Comparison of ENCODE assay signal across 8 mouse cellular contexts in genomic region chr9:66592708-66593612, GRCm38 (mm10). TPM values are rescaled to one million over a fixed set of nuclear protein-coding genes. Genes with fewer than 3 reads are reported as not detected.
DNase-seq lines count a peak whose midpoint lies in the region; ATAC-seq and TF ChIP-seq lines count a peak whose summit lies in the region.

Gene Usp3 (minus strand): TSS chr9:66593142.

- peak within 1 kb of the TSS; percentile 83 to 97 for H3K4me3 ChIP-seq in MEL (ENCODE audit: control insufficient read depth in 1 of 2, insufficient read depth in 1 of 2, low read depth in 2 of 2, low read length in 2 of 2)
- peak within 1 kb of the TSS; percentile 73 for H3K4me3 ChIP-seq in cerebellum, adult 2 months (replicated peaks; ENCODE audit: insufficient read depth, low read depth, low read length)
- H3K4me3 ChIP-seq in lung, embryonic 16.5 days (ENCODE audit: low read length): peak within 1 kb of the TSS; percentile 71

- TF ChIP-seq POLR2A in MEL (IDR thresholded peaks at IDR 0.05; ENCODE audit: control insufficient read depth in 1 of 2, insufficient read depth in 1 of 2, low read depth in 1 of 2, low read length in 2 of 2, poor library complexity in 1 of 2): peak; percentile 48 to 70; a peak in 3 of 4 replicates
- no peak; the same call in 1 of the 2 replicates for TF ChIP-seq POLR2A in cerebellum, adult 2 months (IDR thresholded peaks at IDR 0.05; ENCODE audit: borderline replicate concordance, insufficient read depth, low read length)

- H3K4me2 ChIP-seq in lung, embryonic 16.5 days (ENCODE audit: low read depth, low read length): peak within 1 kb of the TSS; percentile 81

- under 1% methylated on average over 73 of the region's 73 CpGs for WGBS in cerebellum, adult 2 months
- under 1% methylated on average over 68 of the region's 73 CpGs for WGBS in lung, embryonic 16.5 days

- ATAC-seq in hematopoietic stem cell, adult 5-6 weeks (replicated peaks in 1 of 2; ENCODE audit: insufficient read depth in 1 of 2, low FRiP score in 2 of 2, low TSS enrichment in 1 of 2, low read depth in 1 of 2, poor library complexity in 2 of 2, severe bottlenecking in 2 of 2): peak; percentile 90 to 93
- peak; percentile 97 for ATAC-seq in lung, embryonic 16.5 days (ENCODE audit: low read depth)

- TF ChIP-seq RAD21 in MEL (IDR thresholded peaks at IDR 0.05; ENCODE audit: low read depth, low read length): no peak

- no peaks in the 10 kb centered on the region for H3K9me3 ChIP-seq in MEL (replicated peaks; ENCODE audit: insufficient read depth, low read length)
- H3K9me3 ChIP-seq in lung, embryonic 16.5 days (ENCODE audit: control insufficient read depth, low read length): no peaks in the 10 kb centered on the region

- peak within 1 kb of the TSS; percentile 97 for H3K9ac ChIP-seq in MEL (ENCODE audit: control insufficient read depth, low read depth, low read length, poor library complexity, severe bottlenecking)
- peak within 1 kb of the TSS; percentile 98 for H3K9ac ChIP-seq in lung, embryonic 16.5 days (ENCODE audit: low read length)

- H3K27ac ChIP-seq in MEL (ENCODE audit: control insufficient read depth, low read depth, low read length): peak within 1 kb of the TSS; percentile 66
- peak within 1 kb of the TSS; percentile 96 for H3K27ac ChIP-seq in cerebellum, adult 2 months (ENCODE audit: insufficient read depth, low read length)
- peak within 1 kb of the TSS; percentile 95 for H3K27ac ChIP-seq in lung, embryonic 16.5 days (ENCODE audit: low read length)

- peak; percentile 97 for DNase-seq in MEL (ENCODE audit: low read depth, low spot score)
- peak; percentile 95 to 98 for DNase-seq in cerebellum, adult 2 months
- DNase-seq in forelimb bud, embryonic 11.5 days (ENCODE audit: low read depth, low spot score): peak; percentile 96
- peak; percentile 87 for DNase-seq in layer of hippocampus, adult 9-10 months (ENCODE audit: low spot score)
- peak; percentile 95 for DNase-seq in ovary, postnatal 10 days (ENCODE audit: low spot score)
- peak; percentile 95 to 99 for DNase-seq in thymus, postnatal 10 days (ENCODE audit: low spot score in 2 of 2)

- TF ChIP-seq EP300 in MEL (IDR thresholded peaks at IDR 0.05; ENCODE audit: low read depth in 1 of 2, low read length in 2 of 2): no peak

- H3K36me3 ChIP-seq in MEL (ENCODE audit: control insufficient read depth in 1 of 2, insufficient read depth in 2 of 2, low read length in 2 of 2): peaks cover 0 to 19% of the 10 kb centered on the region in 2 experiments; a peak in 2 of 4 replicates
- H3K36me3 ChIP-seq in lung, embryonic 16.5 days (ENCODE audit: control insufficient read depth, insufficient read depth, low read length): no peaks in the 10 kb centered on the region

- H3K79me2 ChIP-seq in MEL (ENCODE audit: control insufficient read depth, insufficient read depth, low read length, poor library complexity): peaks cover 25% of the 10 kb centered on the region

- TF ChIP-seq CTCF in MEL (IDR thresholded peaks at IDR 0.05 in 2 of 3, conservative IDR thresholded peaks at IDR 0.05 in 1 of 3; ENCODE audit: control insufficient read depth in 1 of 3, insufficient read depth in 1 of 3, low read depth in 2 of 3, low read length in 3 of 3, poor library complexity in 1 of 3, severe bottlenecking in 1 of 3): peak in 1 of 3 experiments; percentile 16; a peak in 1 of 6 replicates
- TF ChIP-seq CTCF in cerebellum, adult 2 months (IDR thresholded peaks at IDR 0.05; ENCODE audit: borderline replicate concordance, insufficient read depth, low read depth, low read length): no peak

- H3K4me1 ChIP-seq in MEL (ENCODE audit: control insufficient read depth in 1 of 2, insufficient read depth in 2 of 2, low read length in 2 of 2): peaks cover 3 to 17% of the 10 kb centered on the region in 2 experiments; a peak in 3 of 4 replicates
- H3K4me1 ChIP-seq in cerebellum, adult 2 months (ENCODE audit: control insufficient read depth, insufficient read depth, low read length): peaks cover under 1% of the 10 kb centered on the region; the same call in 1 of the 2 replicates
- peaks cover 29% of the 10 kb centered on the region for H3K4me1 ChIP-seq in lung, embryonic 16.5 days (replicated peaks; ENCODE audit: control insufficient read depth, insufficient read depth, low read length)

- H3K27me3 ChIP-seq in MEL (ENCODE audit: control insufficient read depth in 1 of 2, insufficient read depth in 2 of 2, low read length in 2 of 2): no peaks in the 10 kb centered on the region; a peak in 1 of 4 replicates
- H3K27me3 ChIP-seq in cerebellum, adult 2 months (ENCODE audit: control insufficient read depth, insufficient read depth, low read length): no peaks in the 10 kb centered on the region
- H3K27me3 ChIP-seq in lung, embryonic 16.5 days (ENCODE audit: control insufficient read depth, insufficient read depth, low read depth, low read length): no peaks in the 10 kb centered on the region

TF ChIP-seq in MEL, 35 proteins besides CTCF, POLR2A, EP300 and RAD21:
- no peak for TF ChIP-seq MYC (IDR thresholded peaks at IDR 0.05; ENCODE audit: low read depth, low read length)
- TF ChIP-seq TBP (IDR thresholded peaks at IDR 0.05; ENCODE audit: low read depth, low read length): peak; percentile 72
- TF ChIP-seq ZC3H11A (IDR thresholded peaks at IDR 0.05; ENCODE audit: low read depth, low read length): no peak
- no peak for TF ChIP-seq MAFK (IDR thresholded peaks at IDR 0.05; ENCODE audit: borderline replicate concordance, low read depth, low read length)
- TF ChIP-seq MAX (IDR thresholded peaks at IDR 0.05; ENCODE audit: low read length): 0 out of 2 replicates have a peak, but pooled peaks have one; percentile 41
- TF ChIP-seq ZKSCAN1 (IDR thresholded peaks at IDR 0.05; ENCODE audit: low read depth, low read length): no peak
- no peak for TF ChIP-seq MYB (IDR thresholded peaks at IDR 0.05; ENCODE audit: low read depth, low read length)
- 0 out of 2 replicates have a peak, but pooled peaks have one; percentile 12 for TF ChIP-seq RCOR1 (IDR thresholded peaks at IDR 0.05; ENCODE audit: low read depth, low read length)
- TF ChIP-seq GABPA (IDR thresholded peaks at IDR 0.05; ENCODE audit: low read depth, low read length): no peak
- TF ChIP-seq ZMIZ1 (IDR thresholded peaks at IDR 0.05; ENCODE audit: low read depth, low read length): no peak; the same call in 1 of the 2 replicates
- TF ChIP-seq BHLHE40 (IDR thresholded peaks at IDR 0.05; ENCODE audit: borderline replicate concordance, low read depth, low read length): peak; percentile 75; the same call in 1 of the 2 replicates
- no peak for TF ChIP-seq USF1 (IDR thresholded peaks at IDR 0.05; ENCODE audit: low read depth, low read length)
- no peak for TF ChIP-seq GATA1 (IDR thresholded peaks at IDR 0.05; ENCODE audit: low read depth, low read length)
- no peak for TF ChIP-seq CHD2 (IDR thresholded peaks at IDR 0.05; ENCODE audit: low read length)
- TF ChIP-seq UBTF (IDR thresholded peaks at IDR 0.05; ENCODE audit: borderline replicate concordance, insufficient read depth, low read depth, low read length): peak; percentile 96
- peak; percentile 23; the same call in 1 of the 2 replicates for TF ChIP-seq SMC3 (IDR thresholded peaks at IDR 0.05; ENCODE audit: low read depth, low read length)
- peak; percentile 93 for TF ChIP-seq ELF1 (IDR thresholded peaks at IDR 0.05; ENCODE audit: low read depth, low read length)
- peak; percentile 83; the same call in 1 of the 2 replicates for TF ChIP-seq MXI1 (IDR thresholded peaks at IDR 0.05; ENCODE audit: low read depth, low read length)
- no peak for TF ChIP-seq TAL1 (IDR thresholded peaks at IDR 0.05; ENCODE audit: low read length)
- peak; percentile 72; the same call in 1 of the 2 replicates for TF ChIP-seq TCF12 (IDR thresholded peaks at IDR 0.05; ENCODE audit: low read depth, low read length)
- TF ChIP-seq SIN3A (IDR thresholded peaks at IDR 0.05; ENCODE audit: low read length): peak; percentile 95
- TF ChIP-seq KAT2A (conservative IDR thresholded peaks at IDR 0.05; ENCODE audit: low read depth, low read length): no peak
- TF ChIP-seq POLR2AphosphoS5 (IDR thresholded peaks at IDR 0.05; ENCODE audit: borderline replicate concordance, low read depth, low read length): no peak
- peak; percentile 91 for TF ChIP-seq MAZ (IDR thresholded peaks at IDR 0.05; ENCODE audit: low read depth, low read length)
- peak; percentile 64; the same call in 1 of the 2 replicates for TF ChIP-seq ETS1 (IDR thresholded peaks at IDR 0.05; ENCODE audit: low read depth, low read length)
- TF ChIP-seq E2F4 (IDR thresholded peaks at IDR 0.05; ENCODE audit: borderline replicate concordance, low read depth, low read length): no peak
- peak; percentile 84 for TF ChIP-seq HCFC1 (IDR thresholded peaks at IDR 0.05; ENCODE audit: low read depth, low read length)
- TF ChIP-seq POLR2AphosphoS2 (IDR thresholded peaks at IDR 0.05; ENCODE audit: low read length): no peak
- peak; percentile 43 for TF ChIP-seq NELFE (IDR thresholded peaks at IDR 0.05; ENCODE audit: low read depth, low read length)
- TF ChIP-seq NRF1 (IDR thresholded peaks at IDR 0.05; ENCODE audit: insufficient read depth, low read depth, low read length, poor library complexity, severe bottlenecking): no peak
- TF ChIP-seq JUND (IDR thresholded peaks at IDR 0.05; ENCODE audit: low read depth, low read length): no peak
- TF ChIP-seq USF2 (IDR thresholded peaks at IDR 0.05; ENCODE audit: borderline replicate concordance in 1 of 2, insufficient read depth in 1 of 2, low read depth in 1 of 2, low read length in 2 of 2): no peak
- no peak for TF ChIP-seq MEF2A (IDR thresholded peaks at IDR 0.05; ENCODE audit: extremely low read depth, insufficient replicate concordance, low read depth, low read length, poor library complexity, severe bottlenecking)
- TF ChIP-seq CHD1 (IDR thresholded peaks at IDR 0.05; ENCODE audit: low read depth, low read length): no peak
- 0 out of 2 replicates have a peak, but pooled peaks have one; percentile 8 for TF ChIP-seq ZNF384 (IDR thresholded peaks at IDR 0.05; ENCODE audit: low read depth, low read length)

RNA-seq across cellular contexts. Expression of gene Usp3, which starts in this region (rescaled TPM):
- 9.8 and 11.7 TPM in 2 replicates for total RNA-seq in MEL (2012; rRNA removed)
- 100 to 1,000 TPM in 1 of 2 experiments, 10 to 100 TPM in 1; 22.0 to 534 TPM for polyA plus RNA-seq in MEL (2012; ENCODE audit: insufficient read depth in 1 of 2, insufficient read length in 2 of 2, low read depth in 1 of 2, low replicate concordance in 2 of 2, missing spikeins in 1 of 2)
- polyA plus RNA-seq in cerebellum, adult 2 months (2012; rRNA removed): 89.3 and 97.0 TPM in 2 replicates
- 39.4 and 70.8 TPM in 2 replicates for total RNA-seq in hematopoietic stem cell, adult 5-6 weeks (2017)
- 57.9 and 64.6 TPM in 2 replicates for polyA plus RNA-seq in lung, embryonic 16.5 days (2015; fragmentation: Nextera tagmentation; extraction: Ambion mirVana)

Comparison
In these comparisons a context has a peak if more than half of its experiments do, and no peak if none do; other contexts are left out.
1. Peak in every context shown above with its lines: DNase-seq, ATAC-seq, H3K4me3 ChIP-seq and H3K27ac ChIP-seq.